Mouse (Mus musculus) heart, postnatal 0 days (tissue): ENCODE measurements around the gene Asic3.

Experiments
- CTCF ChIP-seq: IDR thresholded peaks from 2 replicates; pipeline ENCODE4 v1.5.1; 2016; ENCODE audit warnings: antibody characterized with exemption, control low read depth, low read depth
- EP300 ChIP-seq: IDR thresholded peaks from 2 replicates; pipeline ENCODE4 v1.6.1; 2016; ENCODE audit warnings: antibody characterized with exemption, low read depth

DNA sequence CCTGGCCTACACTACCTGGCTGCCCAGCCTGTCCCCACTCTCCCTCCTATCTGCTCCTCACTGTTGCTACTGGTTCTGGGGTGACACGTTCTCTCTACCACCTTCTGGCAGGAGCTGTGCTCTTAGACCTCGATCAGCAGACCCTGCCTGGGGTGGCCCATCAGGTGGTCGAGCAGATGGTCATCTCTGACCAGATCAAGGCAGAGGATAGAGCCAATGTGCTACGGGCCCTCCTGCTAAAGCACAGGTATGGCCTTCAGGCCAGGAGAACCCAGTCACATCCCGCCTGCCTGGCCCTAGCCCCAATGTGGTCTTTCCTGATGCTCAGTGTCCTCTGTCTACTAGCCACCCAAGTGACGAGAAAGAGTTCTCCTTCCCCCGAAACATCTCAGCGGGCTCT, 20.8 kb downstream of the Asic3 start:
- TF ChIP-seq CTCF: no peak
- no peak for TF ChIP-seq EP300
